Mouse (Mus musculus) brain, adult 2 months (tissue): Measurements from ENCODE around the gene Pecam1.
"Not testable (repeated sequence)": the region's sequence is repeated elsewhere in the genome, so short reads cannot be mapped to it uniquely, and the experiment has no call there.

Experiments used
- DNase-seq: peaks from one replicate; pipeline ENCODE4 v3.0.0; 2011; ENCODE audit warnings: low read depth, low spot score

The Pecam1 gene

GRCm38 (mm10) chr11:106770195-106770974 lies 20.0 kb upstream of the Pecam1 start:
- no peak for DNase-seq

DNA sequence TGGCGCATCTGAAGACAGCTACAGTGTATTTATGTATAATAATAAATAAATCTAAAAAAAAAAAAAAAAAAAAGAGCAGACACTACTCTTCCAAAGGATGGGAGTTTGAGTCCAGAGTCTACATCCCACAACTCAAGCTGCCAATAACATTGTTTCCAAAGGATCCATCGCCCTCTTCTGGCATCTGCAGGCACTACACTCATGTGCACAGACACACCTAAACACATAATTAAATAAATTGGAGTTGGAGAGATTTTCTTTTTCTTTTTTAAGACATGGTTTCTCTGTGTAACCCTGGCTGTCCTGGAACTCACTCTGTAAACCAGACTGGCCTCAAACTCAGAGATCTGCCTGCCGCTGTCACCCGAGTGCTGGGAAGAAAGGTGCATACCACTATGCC lies 17.1 kb upstream of the Pecam1 start:
- no peak for DNase-seq

- DNase-seq: no peak
Measured at GRCm38 (mm10) chr11:106766611-106767162, 16.3 kb upstream of the Pecam1 start.

DNA sequence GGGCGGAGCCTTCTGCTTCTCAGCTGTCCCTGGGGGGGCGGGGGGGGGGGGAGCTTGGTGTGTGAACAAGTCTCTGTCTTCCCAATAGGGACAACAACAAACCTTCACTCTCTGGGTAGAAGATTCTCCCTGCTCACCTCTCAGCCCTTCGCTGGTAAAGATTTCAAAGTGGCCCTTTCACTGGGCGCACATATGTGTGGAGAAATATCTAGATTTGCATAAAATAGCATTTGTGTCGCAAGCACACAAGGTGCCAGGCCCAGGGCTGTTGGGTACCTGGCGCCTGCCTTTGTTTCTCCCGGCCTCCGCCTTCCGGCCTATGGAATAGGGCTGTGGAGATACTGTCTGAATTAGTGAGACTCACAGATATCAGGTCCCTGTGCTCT lies 12.4 kb upstream of the Pecam1 start:
- DNase-seq: no peak

DNA sequence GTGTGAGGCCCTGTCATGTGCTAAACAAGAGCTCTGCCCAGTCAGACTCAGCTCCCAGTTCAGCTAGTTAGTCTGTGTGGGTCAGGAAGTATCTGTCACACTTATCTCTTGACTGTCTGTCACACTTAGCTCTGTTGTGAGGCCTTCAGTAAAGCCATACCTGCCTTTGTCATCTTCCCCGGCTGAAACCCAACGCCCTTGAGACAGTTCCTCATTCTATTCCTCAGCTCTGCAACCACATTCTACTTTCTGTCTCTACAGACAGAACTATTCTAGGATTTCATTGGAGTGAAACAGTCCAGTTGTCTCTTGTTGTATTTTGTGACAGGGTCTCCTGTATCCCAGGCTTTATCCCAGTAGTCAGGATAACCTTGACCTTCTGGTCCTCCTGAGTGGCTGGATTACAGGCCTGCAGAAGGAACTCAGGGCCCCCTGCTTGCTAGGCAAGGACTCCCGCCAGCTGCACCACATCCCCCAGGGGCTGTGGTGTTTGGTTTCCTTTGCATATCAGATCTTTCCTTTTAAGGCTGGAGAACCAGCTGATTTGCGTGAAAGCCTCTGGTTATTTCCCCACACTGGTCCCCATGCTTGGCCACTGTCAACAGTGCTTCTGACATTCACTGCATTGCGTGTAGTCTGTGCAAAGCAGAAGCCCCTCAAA lies 11.8 kb upstream of the Pecam1 start:
- DNase-seq: no peak

DNA sequence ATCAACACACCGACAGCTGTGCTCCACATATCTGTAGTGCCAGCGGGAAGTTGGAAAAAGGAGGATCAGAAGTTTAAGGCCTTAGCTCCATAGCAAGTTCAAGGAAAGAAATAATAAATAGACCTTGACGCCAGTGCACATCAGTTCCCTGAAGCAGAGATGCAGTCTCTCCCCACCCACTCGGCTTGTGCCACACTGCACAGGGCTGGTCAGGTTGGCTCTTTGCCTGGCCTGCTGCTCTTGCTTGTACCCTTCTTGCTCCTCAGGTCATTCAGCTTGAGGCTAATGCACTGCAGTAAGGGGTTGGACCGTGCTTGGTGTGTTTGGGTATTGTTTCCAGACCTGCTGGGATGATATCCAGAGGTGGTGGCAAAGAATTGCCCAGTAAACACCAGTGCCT lies 10.1 kb upstream of the Pecam1 start:
- DNase-seq: no peak

GRCm38 (mm10) chr11:106759028-106759427 lies 8.6 kb upstream of the Pecam1 start:
- peak; percentile 30 for DNase-seq

GRCm38 (mm10) chr11:106755583-106755982 lies 5.2 kb upstream of the Pecam1 start:
- no peak for DNase-seq

DNA sequence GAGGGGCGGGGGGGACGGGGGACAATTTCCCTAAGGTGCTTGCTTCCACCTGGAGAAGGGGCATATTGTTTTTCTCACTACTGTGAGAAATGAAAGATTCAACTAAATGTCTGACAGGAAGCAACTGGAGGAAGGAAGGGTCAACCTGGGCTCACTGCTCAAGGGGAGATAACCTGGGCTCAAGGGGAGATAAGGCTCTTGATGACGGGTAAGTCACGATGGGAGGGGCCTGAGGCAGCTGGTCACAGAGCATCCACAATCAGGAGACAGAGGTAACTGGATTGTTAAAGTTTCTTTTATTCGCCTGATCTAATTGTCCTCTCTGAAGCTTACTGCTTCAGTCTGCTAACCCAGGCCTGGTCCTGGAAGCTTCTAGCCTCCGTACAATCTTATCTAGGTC lies 2.9 kb upstream of the Pecam1 start:
- no peak for DNase-seq

GRCm38 (mm10) chr11:106752103-106752502 lies 1.7 kb upstream of the Pecam1 start:
- peak; percentile 44 for DNase-seq

DNA sequence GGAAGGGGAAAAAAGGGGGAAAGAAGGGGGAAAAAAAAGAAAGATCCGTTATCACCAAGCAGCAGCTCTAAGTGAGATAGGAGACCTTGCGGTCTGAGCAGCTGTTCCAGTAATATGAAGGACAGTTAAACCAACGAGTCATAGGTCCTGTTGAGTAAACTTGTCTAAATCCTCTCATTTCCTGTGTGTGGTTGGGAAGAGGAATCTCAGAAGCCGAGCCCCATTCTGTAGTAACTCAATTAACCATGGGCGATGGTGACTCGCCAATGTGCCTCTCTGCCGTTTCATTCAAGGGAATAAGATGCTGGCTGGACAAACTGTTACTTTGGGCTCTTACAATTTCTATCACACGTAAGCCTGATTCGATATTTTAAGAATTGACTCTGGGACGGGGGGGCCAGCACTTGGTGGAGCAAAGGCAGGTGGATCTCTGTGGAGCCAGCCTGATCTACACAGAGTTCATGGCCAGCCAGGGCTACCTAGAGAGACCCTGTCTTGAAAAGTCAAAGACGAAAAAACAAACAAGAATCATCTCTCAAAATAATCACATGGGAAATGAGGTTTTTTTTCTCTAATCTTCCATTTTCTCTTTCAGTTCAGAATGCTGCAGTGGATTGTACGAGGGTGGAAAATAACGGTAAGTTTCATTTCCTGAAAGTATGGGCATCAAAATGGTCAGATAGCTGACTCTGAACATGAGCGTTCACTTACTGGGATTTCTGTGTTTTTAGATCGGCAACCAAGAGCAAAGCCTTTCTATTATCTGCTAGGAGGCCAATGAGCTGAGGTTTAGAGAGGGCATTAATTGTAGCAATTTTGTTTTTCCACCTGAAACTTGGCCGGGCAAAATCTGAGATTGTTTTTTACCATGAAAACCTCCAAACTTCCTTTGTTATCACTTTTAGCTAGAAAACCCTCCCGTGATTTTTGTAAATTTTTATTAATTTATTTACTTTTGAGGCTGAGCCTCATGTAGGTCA lies 901 bp upstream of the Pecam1 start, which contains the start of gene Milr1:
Milr1 (plus strand) TSS at position 188 of the 980 bp plus-strand sequence.
- no peak for DNase-seq

- DNase-seq: not testable (repeated sequence)
Measured at GRCm38 (mm10) chr11:106749557-106750120, 789 bp downstream of the Pecam1 start.

- DNase-seq: no peak
Measured at GRCm38 (mm10) chr11:106744949-106745348, 5.5 kb downstream of the Pecam1 start.

DNA sequence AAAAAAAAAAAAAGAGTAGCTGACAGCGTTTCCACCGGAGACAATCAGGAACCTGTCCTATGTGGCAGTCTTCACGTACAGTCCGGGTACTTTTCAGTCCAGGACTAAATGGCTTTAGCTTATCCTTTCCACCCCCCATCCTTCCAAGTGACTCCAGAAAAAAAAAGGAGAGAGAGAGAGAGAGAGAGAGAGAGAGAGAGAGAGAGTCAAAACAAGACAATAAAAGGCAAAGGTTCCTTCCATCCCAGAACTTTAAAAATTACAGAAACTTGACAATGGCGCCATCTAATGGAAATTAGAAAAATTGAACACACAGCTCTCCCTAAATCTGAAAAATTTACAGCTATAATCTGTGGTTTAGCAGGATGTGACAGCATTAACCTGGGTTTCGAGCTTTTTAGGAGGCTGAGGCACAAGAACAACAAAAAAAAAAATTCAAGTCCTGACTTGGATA lies 8.0 kb downstream of the Pecam1 start:
- DNase-seq: peak; percentile 59

- DNase-seq: no peak
Measured at GRCm38 (mm10) chr11:106741826-106742225, 8.6 kb downstream of the Pecam1 start.

DNA sequence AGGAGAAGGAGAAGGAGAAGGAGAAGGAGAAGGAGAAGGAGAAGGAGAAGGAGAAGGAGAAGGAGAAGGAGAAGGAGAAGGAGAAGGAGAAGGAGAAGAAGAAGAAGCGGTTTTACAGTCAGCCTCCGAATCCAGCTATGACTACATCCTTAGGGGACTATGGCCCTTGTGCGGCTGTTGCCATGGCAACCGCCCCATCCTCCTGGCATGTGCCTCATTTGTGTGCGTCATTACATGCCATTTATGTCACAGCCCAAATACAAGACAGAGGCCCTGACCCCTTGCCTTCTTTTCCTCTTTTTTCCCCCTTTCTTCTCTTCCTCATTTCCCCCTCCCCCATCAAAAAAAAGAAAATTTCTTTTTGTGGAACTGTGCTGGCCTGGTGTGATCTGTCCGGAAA lies 9.2 kb downstream of the Pecam1 start:
- DNase-seq: peak; percentile 77

DNA sequence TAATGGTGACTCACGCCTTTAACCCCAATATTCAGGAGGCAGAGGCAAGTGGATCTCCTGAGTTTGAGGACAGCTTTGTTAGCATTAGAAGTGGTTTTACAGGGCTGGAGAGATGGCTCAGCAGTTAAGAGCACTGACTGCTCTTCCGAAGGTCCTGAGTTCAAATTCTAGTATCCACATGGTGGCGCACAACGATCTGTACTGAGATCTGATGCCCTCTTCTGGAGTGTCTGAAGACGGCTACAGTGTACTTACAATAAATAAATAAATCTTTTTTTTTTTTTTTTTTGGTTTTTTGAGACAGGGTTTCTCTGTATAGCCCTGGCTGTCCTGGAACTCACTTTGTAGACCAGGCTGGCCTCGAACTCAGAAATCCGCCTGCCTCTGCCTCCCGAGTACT lies 9.7 kb downstream of the Pecam1 start:
- DNase-seq: not testable (repeated sequence)

DNA sequence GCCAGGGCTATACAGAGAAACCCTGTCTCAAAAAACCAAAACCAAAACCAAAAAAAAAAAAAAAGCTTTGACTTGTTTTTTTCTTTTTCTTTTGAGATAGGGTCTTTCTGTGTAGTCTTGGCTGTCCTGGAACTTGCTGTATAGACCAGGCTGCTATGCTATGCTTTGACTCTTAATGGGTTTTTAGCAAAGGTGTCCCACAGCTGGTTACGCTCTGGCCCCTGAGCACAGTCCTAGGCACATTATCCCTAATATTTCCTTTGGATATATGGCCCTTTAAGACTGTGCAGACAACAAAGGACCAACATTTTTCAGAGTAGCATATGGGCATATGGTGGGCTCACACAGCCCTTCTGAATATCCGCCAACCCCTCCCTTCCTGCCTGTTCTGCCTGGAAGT lies 11.3 kb downstream of the Pecam1 start:
- DNase-seq: no peak

DNA sequence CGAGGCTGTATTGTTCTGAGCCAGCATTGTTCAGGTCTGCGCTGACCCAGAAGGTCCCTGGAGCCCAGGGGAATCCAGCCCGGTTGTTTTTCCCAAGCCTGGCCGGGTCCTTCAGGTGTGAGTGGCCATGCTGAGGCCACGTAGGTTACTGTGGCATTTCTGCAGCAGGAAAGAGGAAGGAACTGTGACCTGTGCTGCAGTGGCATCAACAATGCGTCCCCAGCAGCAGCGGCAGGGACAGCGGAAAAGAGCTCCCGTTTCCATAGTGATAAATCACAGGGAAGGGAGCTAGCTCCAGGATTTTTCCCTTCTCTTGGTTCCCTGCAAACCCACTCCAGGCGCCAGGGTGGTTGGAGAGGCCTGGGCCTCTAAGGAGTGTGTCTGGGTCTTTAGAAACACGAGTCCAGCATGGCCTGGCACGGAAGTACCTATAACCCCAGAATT lies 13.2 kb downstream of the Pecam1 start:
- DNase-seq: peak; percentile 75

DNA sequence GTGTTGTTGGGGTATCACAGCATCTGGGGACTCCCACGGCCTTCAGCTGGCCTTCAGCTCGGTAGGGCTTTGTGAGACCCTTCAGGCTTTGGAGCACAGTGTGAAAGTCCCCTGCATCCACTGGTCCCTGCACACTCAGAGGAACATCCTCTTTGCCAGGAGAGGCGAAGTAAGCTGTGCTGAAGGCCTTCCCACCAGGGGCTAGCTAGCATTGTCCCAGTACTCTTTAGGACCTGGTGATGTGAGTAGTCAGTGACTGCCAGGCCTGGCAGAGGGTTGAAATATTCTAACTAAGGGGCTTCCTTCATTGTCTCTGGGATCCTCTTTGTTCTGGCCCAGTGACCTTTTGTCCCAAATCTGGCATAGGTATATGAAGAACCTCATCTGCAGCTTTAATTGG lies 13.8 kb downstream of the Pecam1 start:
- no peak for DNase-seq

DNA sequence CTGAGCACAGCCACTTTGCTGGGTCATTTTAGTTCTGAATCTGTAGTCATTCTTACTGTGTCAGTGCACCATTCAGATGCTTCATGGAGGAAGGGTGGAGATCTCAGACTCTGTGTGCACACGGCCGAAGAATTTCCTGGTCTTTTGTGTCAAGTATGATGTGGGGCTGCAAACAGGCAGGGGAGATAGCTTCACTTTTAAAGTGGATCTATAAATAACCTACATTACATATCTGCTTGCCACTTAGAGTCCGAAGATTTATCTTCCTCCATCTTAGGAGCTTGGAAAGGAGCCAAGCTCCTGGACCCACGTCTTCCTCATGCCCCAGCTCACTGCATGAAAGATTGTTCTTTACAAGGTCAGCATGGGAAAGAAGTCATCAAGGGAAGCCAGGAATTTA lies 19.7 kb downstream of the Pecam1 start:
- DNase-seq: no peak
